Mouse (Mus musculus) hindbrain, embryonic 11.5 days (tissue): ENCODE data around the gene Utrn. TPM values are rescaled to one million over a fixed set of nuclear protein-coding genes. Genes with fewer than 3 reads are reported as not detected.

Source experiments
- ATAC-seq: fragments of 200-750 bp; cut with Nextera tagmentation; 2 replicates; pipeline ENCODE4 v1.8.0; 2017; ENCODE audit warnings: mild to moderate bottlenecking, moderate TSS enrichment, moderate library complexity; ENCODE audit not compliant: low FRiP score
- DNase-seq: peaks from one replicate; pipeline ENCODE4 v3.0.0-alpha.2; 2015; ENCODE audit warnings: low spot score
- H3K27ac ChIP-seq: fragments of 300-500 bp; sonication (generic); 2 replicates; pipeline ENCODE4 v1.5.1; 2014; ENCODE audit warnings: mild to moderate bottlenecking, low read depth, low read length
- H3K27me3 ChIP-seq: fragments of 300-500 bp; sonication (generic); 2 replicates; pipeline ENCODE4 v1.6.1; 2014; ENCODE audit warnings: mild to moderate bottlenecking, low read length, moderate library complexity, mixed read lengths; ENCODE audit not compliant: control insufficient read depth, insufficient read depth
- H3K36me3 ChIP-seq: fragments of 300-500 bp; sonication (generic); 2 replicates; pipeline ENCODE4 v1.6.1; 2014; ENCODE audit warnings: mild to moderate bottlenecking, low read length, moderate library complexity, mixed read lengths; ENCODE audit not compliant: control insufficient read depth, insufficient read depth
- H3K4me1 ChIP-seq: fragments of 300-500 bp; sonication (generic); replicated peaks from 2 replicates; pipeline ENCODE4 v1.6.1; 2014; ENCODE audit warnings: low read length, mixed read lengths; ENCODE audit not compliant: control insufficient read depth, insufficient read depth
- H3K4me2 ChIP-seq: fragments of 300-500 bp; sonication (generic); replicated peaks from 2 replicates; pipeline ENCODE4 v1.6.1; 2014; ENCODE audit warnings: mild to moderate bottlenecking, low read depth, low read length
- H3K4me3 ChIP-seq: fragments of 300-500 bp; sonication (generic); 2 replicates; pipeline ENCODE4 v1.5.1; 2014; ENCODE audit warnings: low read depth, low read length
- H3K9ac ChIP-seq: fragments of 300-500 bp; sonication (generic); 2 replicates; pipeline ENCODE4 v1.6.1; 2014; ENCODE audit warnings: low read depth, low read length
- H3K9me3 ChIP-seq: fragments of 300-500 bp; sonication (generic); 2 replicates; pipeline ENCODE4 v1.6.1; 2016; ENCODE audit warnings: low read length; ENCODE audit not compliant: control insufficient read depth
- WGBS: fragments of 180-500 bp; shearing (Covaris S2); extraction: QIAGEN DNeasy Blood & Tissue Kit; methylation state at CpG from one replicate; pipeline ENCODE4 v1.1.7; 2014; 5-methylcytosine and 5-hydroxymethylcytosine counted together
- polyA plus RNA-seq: library from polyadenylated mRNA; unstranded; fragments of >200 nt; fragmentation: Nextera tagmentation; extraction: Ambion mirVana; gene quantifications from 2 replicates; pipeline ENCODE4 v1.2.1, GENCODE M21; 2014

The Utrn gene
- polyA plus RNA-seq, 1 experiment from 2014 or later: 54.7 TPM

DNA sequence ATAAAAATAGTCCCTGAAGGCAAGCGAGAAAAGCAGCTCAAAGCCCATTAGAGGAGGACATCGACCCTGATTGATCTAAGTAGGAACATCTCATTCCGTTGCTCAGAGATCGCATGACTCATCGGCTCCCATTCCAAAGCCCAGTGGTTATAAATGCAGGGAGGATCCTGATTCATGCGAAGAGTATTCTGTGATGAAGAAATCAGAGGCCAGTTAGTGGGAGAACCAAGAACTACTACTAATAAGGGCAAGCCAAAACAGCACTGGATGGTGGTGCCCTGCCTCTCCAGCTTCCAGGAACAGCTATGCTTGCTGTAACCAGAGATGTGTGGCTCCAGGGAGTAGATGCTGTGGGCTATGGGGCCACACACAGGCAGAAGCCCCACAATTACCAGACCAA lies 81.2 kb downstream of the Utrn start:
- DNase-seq (no peak), ATAC-seq (no peak)
- no peak overlapping the region for H3K27ac ChIP-seq
- H3K4me3 ChIP-seq: no peak overlapping the region
- H3K4me2 ChIP-seq: no peak overlapping the region
- 85% methylated on average over 6 of the region's 6 CpGs for WGBS
- H3K9me3 ChIP-seq: no peaks in the 10 kb centered on the region
- H3K4me1 ChIP-seq: no peaks in the 10 kb centered on the region
- no peaks in the 10 kb centered on the region for H3K27me3 ChIP-seq
- H3K36me3 ChIP-seq: no peaks in the 10 kb centered on the region
- no peak overlapping the region for H3K9ac ChIP-seq

GRCm38 (mm10) chr10:12785299-12785698 lies 83.9 kb downstream of the Utrn start:
- no peak for DNase-seq
- no peaks in the 10 kb centered on the region for H3K9me3 ChIP-seq
- H3K4me2 ChIP-seq: no peak overlapping the region
- H3K27ac ChIP-seq: no peak overlapping the region
- WGBS: 89% methylated on average over 5 of the region's 5 CpGs
- H3K4me3 ChIP-seq: no peak overlapping the region
- H3K9ac ChIP-seq: no peak overlapping the region
- H3K4me1 ChIP-seq: no peaks in the 10 kb centered on the region
- no peaks in the 10 kb centered on the region for H3K27me3 ChIP-seq
- H3K36me3 ChIP-seq: no peaks in the 10 kb centered on the region
- ATAC-seq: no peak

DNA sequence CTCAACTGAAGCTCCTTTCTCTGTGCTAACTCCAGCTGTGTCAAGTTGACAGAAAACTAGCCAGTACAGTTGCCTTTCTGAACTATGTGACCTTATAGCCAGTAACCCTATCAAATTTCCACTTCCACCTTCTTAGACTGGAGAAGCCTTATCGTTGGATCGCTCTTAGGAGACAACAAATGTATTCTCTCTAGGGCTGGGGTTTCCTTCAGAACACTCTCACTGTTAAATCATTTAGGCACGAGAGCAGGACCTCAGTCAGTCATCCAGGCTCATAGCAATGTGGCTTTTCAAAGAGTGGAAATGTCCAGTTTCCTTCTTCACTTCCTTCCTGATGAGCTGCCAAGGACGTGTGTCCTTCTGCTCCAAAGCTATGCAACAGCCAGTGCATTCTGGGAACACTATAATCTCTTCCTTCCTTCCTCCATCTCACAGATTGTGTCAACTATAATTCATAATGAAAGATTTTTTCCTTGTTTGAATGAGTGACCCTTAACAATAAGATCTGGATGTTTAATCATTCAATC lies 87.7 kb downstream of the Utrn start:
- WGBS: 79% methylated on average over 4 of the region's 4 CpGs
- H3K27ac ChIP-seq: no peak overlapping the region
- H3K4me3 ChIP-seq: no peak overlapping the region
- ATAC-seq: no peak
- no peaks in the 10 kb centered on the region for H3K4me1 ChIP-seq
- no peaks in the 10 kb centered on the region for H3K9me3 ChIP-seq
- no peak for DNase-seq
- H3K9ac ChIP-seq: no peak overlapping the region
- H3K4me2 ChIP-seq: no peak overlapping the region
- no peaks in the 10 kb centered on the region for H3K36me3 ChIP-seq
- H3K27me3 ChIP-seq: no peaks in the 10 kb centered on the region

GRCm38 (mm10) chr10:12773178-12773577 lies 96.0 kb downstream of the Utrn start:
- Histone ChIP-seq H3K27me3 (no peaks in the 10 kb centered on the region), H3K36me3 (no peaks in the 10 kb centered on the region), H3K4me1 (no peaks in the 10 kb centered on the region), H3K4me2 (no peak overlapping the region), H3K27ac (no peak overlapping the region), H3K4me3 (no peak overlapping the region), H3K9me3 (no peaks in the 10 kb centered on the region), H3K9ac (no peak overlapping the region)
- DNase-seq (no peak), ATAC-seq (no peak)
- WGBS: 55% methylated on average over 6 of the region's 6 CpGs

DNA sequence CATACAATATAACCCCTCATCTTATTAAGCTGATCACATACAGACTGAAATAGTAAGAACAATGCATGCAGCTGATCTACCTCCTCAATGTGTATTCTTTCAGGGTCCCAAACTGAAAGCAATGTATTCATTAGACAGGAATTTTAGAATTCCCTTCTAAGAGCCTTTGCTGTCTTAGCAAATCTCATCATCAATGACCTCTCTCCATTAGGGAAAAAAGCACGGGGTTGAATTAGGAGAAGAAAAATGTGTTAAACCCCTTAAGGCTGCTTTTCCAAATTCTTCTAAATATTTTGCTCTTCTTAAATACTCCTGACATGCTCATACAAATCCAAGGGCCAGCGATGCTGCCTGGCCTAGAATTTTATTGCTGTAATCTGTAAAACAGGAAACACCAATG lies 97.7 kb downstream of the Utrn start:
- no peak overlapping the region for H3K4me3 ChIP-seq
- DNase-seq: no peak
- no peak overlapping the region for H3K27ac ChIP-seq
- no peaks in the 10 kb centered on the region for H3K36me3 ChIP-seq
- ATAC-seq: no peak
- H3K4me2 ChIP-seq: no peak overlapping the region
- H3K27me3 ChIP-seq: no peaks in the 10 kb centered on the region
- no peaks in the 10 kb centered on the region for H3K9me3 ChIP-seq
- WGBS: 87% methylated on average over 2 of the region's 2 CpGs
- H3K9ac ChIP-seq: no peak overlapping the region
- H3K4me1 ChIP-seq: no peaks in the 10 kb centered on the region

DNA sequence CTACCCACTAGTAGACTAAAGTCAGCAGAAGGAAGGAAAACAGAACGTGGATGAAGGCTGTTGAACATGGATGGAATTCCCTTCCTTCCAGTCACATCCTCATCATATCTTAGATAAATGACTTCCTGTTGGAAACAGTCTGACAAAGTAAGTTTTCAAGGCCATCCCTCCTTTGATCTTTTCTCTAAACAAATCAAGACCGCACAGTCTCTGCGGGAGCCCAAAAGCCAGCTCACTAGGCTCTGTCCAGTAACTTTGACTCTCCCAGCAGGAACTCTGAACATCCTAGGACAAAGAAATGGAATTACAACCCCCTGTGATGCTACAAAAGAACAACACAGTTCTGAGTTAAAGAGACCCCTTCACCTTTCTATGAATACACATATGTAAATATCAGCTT lies 106.5 kb downstream of the Utrn start:
- no peak overlapping the region for H3K4me3 ChIP-seq
- no peak for ATAC-seq

GRCm38 (mm10) chr10:12758702-12758988 lies 110.5 kb downstream of the Utrn start:
- Histone ChIP-seq H3K36me3 (no peaks in the 10 kb centered on the region), H3K4me1 (no peaks in the 10 kb centered on the region), H3K4me3 (no peak overlapping the region), H3K9ac (no peak overlapping the region), H3K27me3 (no peaks in the 10 kb centered on the region), H3K27ac (no peak overlapping the region), H3K9me3 (no peaks in the 10 kb centered on the region), H3K4me2 (no peak overlapping the region)
- ATAC-seq (no peak), DNase-seq (no peak)
- 76% methylated on average over 6 of the region's 6 CpGs for WGBS

More for the DNA sequence above, 106.5 kb downstream of the Utrn start:
- Histone ChIP-seq H3K36me3 (no peaks in the 10 kb centered on the region), H3K4me2 (no peak overlapping the region), H3K27me3 (no peaks in the 10 kb centered on the region), H3K9ac (no peak overlapping the region), H3K4me1 (no peaks in the 10 kb centered on the region), H3K27ac (no peak overlapping the region), H3K9me3 (no peaks in the 10 kb centered on the region)
- no peak for DNase-seq
- 35% methylated on average over 3 of the region's 3 CpGs for WGBS

DNA sequence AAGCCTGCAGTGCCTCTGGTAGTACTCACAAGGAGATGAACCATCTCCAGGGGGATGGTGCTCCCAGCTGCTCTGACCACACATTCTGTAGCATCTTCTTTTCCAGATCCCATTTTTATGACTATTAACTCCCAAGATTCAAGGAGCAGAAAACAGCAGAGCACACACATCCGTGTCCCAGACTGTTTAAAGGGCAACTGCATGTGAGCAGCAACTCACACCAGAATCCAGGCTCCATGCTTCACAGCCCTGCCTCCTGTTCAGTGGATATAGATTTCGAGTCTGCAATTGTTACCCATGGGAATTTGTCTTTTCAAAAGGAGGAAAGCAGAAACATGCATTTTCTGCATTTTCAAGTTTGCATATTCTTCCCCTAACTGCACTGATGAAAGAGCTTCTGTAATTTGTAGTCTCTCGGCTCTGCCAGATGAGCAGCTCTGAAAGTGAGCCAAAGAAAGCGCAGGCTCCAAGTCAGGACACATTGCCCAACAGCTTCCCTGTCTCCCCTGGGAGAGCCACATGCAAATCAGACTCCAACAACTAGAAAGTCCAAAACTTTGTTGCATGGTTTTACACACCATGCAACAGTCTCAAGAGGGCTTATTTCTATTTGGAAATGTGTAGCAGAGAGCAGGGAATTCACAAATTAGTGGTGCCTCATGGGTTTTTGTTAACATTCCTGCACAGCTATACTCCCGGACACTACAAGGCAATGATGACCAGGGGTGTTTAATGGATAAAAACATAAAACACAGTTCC lies 111.0 kb downstream of the Utrn start:
- H3K9ac ChIP-seq: no peak overlapping the region
- no peak overlapping the region for H3K4me2 ChIP-seq
- no peaks in the 10 kb centered on the region for H3K4me1 ChIP-seq
- ATAC-seq (no peak), DNase-seq (no peak)
- H3K27me3 ChIP-seq: no peaks in the 10 kb centered on the region
- H3K9me3 ChIP-seq: no peaks in the 10 kb centered on the region
- WGBS: 71% methylated on average over 5 of the region's 5 CpGs
- no peak overlapping the region for H3K27ac ChIP-seq
- H3K36me3 ChIP-seq: no peaks in the 10 kb centered on the region
- no peak overlapping the region for H3K4me3 ChIP-seq

DNA sequence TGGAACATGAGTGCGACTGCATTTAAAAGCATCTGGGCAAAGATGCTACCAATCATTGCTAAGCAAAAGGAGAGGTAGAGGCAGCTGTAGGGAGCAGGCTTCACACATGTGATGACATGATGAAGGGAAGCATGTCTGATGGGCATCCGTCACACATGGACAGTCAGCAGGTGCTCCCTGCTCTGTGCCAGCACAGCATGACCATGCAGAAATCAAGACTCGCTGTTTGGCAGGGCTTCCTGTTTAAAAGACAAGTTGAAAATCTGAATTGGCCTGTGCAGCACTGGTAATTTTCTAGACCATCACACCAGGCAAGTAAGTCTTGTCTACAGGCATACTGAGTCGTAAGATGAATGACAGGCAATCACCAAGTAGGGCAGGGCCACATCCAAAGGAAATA lies 112.5 kb downstream of the Utrn start:
- H3K27me3 ChIP-seq: no peaks in the 10 kb centered on the region
- WGBS: 93% methylated on average over 4 of the region's 4 CpGs
- H3K9ac ChIP-seq: no peak overlapping the region
- H3K4me3 ChIP-seq: no peak overlapping the region
- ATAC-seq (no peak), DNase-seq (no peak)
- no peaks in the 10 kb centered on the region for H3K4me1 ChIP-seq
- H3K4me2 ChIP-seq: no peak overlapping the region
- no peak overlapping the region for H3K27ac ChIP-seq
- H3K36me3 ChIP-seq: no peaks in the 10 kb centered on the region
- no peaks in the 10 kb centered on the region for H3K9me3 ChIP-seq
